Mouse (Mus musculus) liver, postnatal 0 days (tissue): ENCODE results near the gene Pacrg.

Experiments used
- CTCF ChIP-seq: sonication (generic); IDR thresholded peaks from 2 replicates; pipeline ENCODE4 v1.5.1; 2016; ENCODE audit warnings: antibody characterized with exemption, low read depth
- EP300 ChIP-seq: IDR thresholded peaks from 2 replicates; pipeline ENCODE4 v1.6.1; 2016; ENCODE audit warnings: antibody characterized with exemption, low read depth, mild to moderate bottlenecking

- TF ChIP-seq CTCF, result no peak
- TF ChIP-seq EP300, result no peak
Observed at GRCm38 (mm10) chr17:10628240-10628639, 211.9 kb downstream of the Pacrg start.
